Mouse (Mus musculus): Measurements from ENCODE around the gene Irgm1.

DNA sequence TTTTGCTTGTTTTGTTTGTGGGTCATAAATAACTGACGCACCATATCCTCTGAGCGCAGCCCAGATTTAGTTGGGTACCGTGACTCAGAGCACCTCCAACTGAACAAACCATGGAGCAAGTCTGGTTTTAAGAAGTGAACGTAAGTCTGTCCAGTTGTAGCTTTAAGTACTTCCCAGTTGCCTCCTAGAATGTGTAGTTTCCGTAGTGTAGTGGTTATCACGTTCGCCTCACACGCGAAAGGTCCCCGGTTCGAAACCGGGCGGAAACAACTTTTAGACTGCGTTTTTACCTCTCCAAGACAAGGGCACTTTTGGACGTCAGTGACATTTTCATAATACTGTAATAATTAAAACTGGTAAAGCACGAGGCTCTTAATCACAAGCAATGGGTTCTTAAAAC is 53.1 kb downstream of the Irgm1 start:
- TF ChIP-seq CTCF (IDR thresholded peaks at IDR 0.05; ENCODE audit: control insufficient read depth, insufficient read depth, insufficient replicate concordance, low read depth, low read length) = no peak
- no peak for TF ChIP-seq POLR2A (IDR thresholded peaks at IDR 0.05; ENCODE audit: control insufficient read depth, low read depth, low read length)
